ENCODE assay signal across 19 mouse cellular contexts in genomic region chr11:56013510-56014057, GRCm38 (mm10). TPM values are rescaled to one million over a fixed set of nuclear protein-coding genes. Genes with fewer than 3 reads are reported as not detected.
A peak's percentile ranks its signal among the peaks of the same experiment; 100 is the strongest.
DNase-seq lines count a peak whose midpoint lies in the region; ATAC-seq and TF ChIP-seq lines count a peak whose summit lies in the region.
"Had no signal": no experiment of that assay in that cellular context is flagged by ENCODE, and none has a peak within 500 bp of the region (broad histone marks: within the 10 kb centered on the region; RNA-seq: fewer than 3 reads in every experiment).

No protein-coding gene starts in this region.

- TF ChIP-seq POLR2A in limb, embryonic 14.5 days (IDR thresholded peaks at IDR 0.05; ENCODE audit: borderline replicate concordance, extremely low read depth, insufficient read depth, insufficient read length): no peak
- no peak for TF ChIP-seq POLR2A in brain, embryonic 14.5 days (IDR thresholded peaks at IDR 0.05; ENCODE audit: borderline replicate concordance, extremely low read depth, insufficient read depth, insufficient read length, poor library complexity, severe bottlenecking)

- H3K9ac ChIP-seq in heart, postnatal 0 days (replicated peaks; ENCODE audit: low read depth, low read length): no peak overlapping the region
- H3K9ac ChIP-seq in limb, embryonic 14.5 days (ENCODE audit: low read depth, low read length, severe bottlenecking): no peak overlapping the region
- H3K9ac ChIP-seq: embryonic facial prominence, embryonic 15.5 days; liver, postnatal 0 days had no signal

- no peaks in the 10 kb centered on the region for H3K27me3 ChIP-seq in heart, postnatal 0 days (ENCODE audit: control insufficient read depth, insufficient read depth, low read length)
- no peaks in the 10 kb centered on the region for H3K27me3 ChIP-seq in limb, embryonic 14.5 days (ENCODE audit: control insufficient read depth, insufficient read depth, low read length)
- H3K27me3 ChIP-seq in limb, embryonic 10.5 days (ENCODE audit: low read depth, poor library complexity, severe bottlenecking): no peaks in the 10 kb centered on the region
- H3K27me3 ChIP-seq: embryonic facial prominence, embryonic 15.5 days had no signal

- H3K9me3 ChIP-seq in heart, postnatal 0 days (replicated peaks; ENCODE audit: control insufficient read depth, low read length): no peaks in the 10 kb centered on the region
- no peaks in the 10 kb centered on the region for H3K9me3 ChIP-seq in limb, embryonic 14.5 days (ENCODE audit: control insufficient read depth, low read length)
- H3K9me3 ChIP-seq in limb, embryonic 10.5 days (replicated peaks): no peaks in the 10 kb centered on the region
- H3K9me3 ChIP-seq: embryonic facial prominence, embryonic 15.5 days had no signal

- no peak for TF ChIP-seq EP300 in heart, postnatal 0 days (IDR thresholded peaks at IDR 0.05; ENCODE audit: low read depth)

- WGBS in heart, postnatal 0 days: 46% methylated on average over 9 of the region's 9 CpGs
- WGBS in limb, embryonic 14.5 days: 46% methylated on average over 9 of the region's 9 CpGs
- WGBS in limb, embryonic 10.5 days: 61% methylated on average over 9 of the region's 9 CpGs

- no peak for DNase-seq in heart, postnatal 0 days (ENCODE audit: low spot score)
- no peak for DNase-seq in heart, postnatal 4 days
- DNase-seq in limb, embryonic 14.5 days (ENCODE audit: low spot score): peak; percentile 3
- no peak for DNase-seq in limb, embryonic 10.5 days (ENCODE audit: low spot score)
- peak; percentile 13 for DNase-seq in NIH3T3 (ENCODE audit: low read depth)
- DNase-seq in brain, embryonic 14.5 days (ENCODE audit: low read depth): peak; percentile 40
- DNase-seq: adrenal gland, postnatal 10 days; cerebellum, adult 9-11 months; heart, postnatal 14 days; kidney, adult 11 months; liver, postnatal 0 days had no signal

- no peak overlapping the region for H3K4me2 ChIP-seq in heart, postnatal 0 days (ENCODE audit: low read depth, low read length)
- H3K4me2 ChIP-seq in limb, embryonic 14.5 days (replicated peaks; ENCODE audit: low read depth, low read length, severe bottlenecking): no peak overlapping the region
- H3K4me2 ChIP-seq: embryonic facial prominence, embryonic 15.5 days had no signal

- 0 out of 2 replicates have a peak, but pooled peaks have one; percentile 10 for TF ChIP-seq CTCF in heart, postnatal 0 days (IDR thresholded peaks at IDR 0.05; ENCODE audit: low read depth)
- TF ChIP-seq CTCF in brain, embryonic 14.5 days (IDR thresholded peaks at IDR 0.05; ENCODE audit: borderline replicate concordance, extremely low read depth, insufficient read depth, insufficient read length): no peak

- no peak overlapping the region for H3K4me3 ChIP-seq in heart, postnatal 0 days (ENCODE audit: low read depth, low read length)
- no peak overlapping the region for H3K4me3 ChIP-seq in limb, embryonic 14.5 days (replicated peaks; ENCODE audit: low read length)
- H3K4me3 ChIP-seq in limb, embryonic 10.5 days: no peak overlapping the region
- H3K4me3 ChIP-seq: embryonic facial prominence, embryonic 15.5 days had no signal

- no peak overlapping the region for H3K27ac ChIP-seq in heart, postnatal 0 days (ENCODE audit: low read depth)
- no peak overlapping the region for H3K27ac ChIP-seq in limb, embryonic 14.5 days (replicated peaks; ENCODE audit: low read depth, low read length)
- H3K27ac ChIP-seq in limb, embryonic 10.5 days: no peak overlapping the region
- H3K27ac ChIP-seq: embryonic facial prominence, embryonic 15.5 days had no signal

- ATAC-seq in heart, postnatal 0 days (ENCODE audit: insufficient read depth, low read depth): no peak
- ATAC-seq in limb, embryonic 14.5 days (ENCODE audit: low FRiP score, low read depth): no peak
- no peak for ATAC-seq in megakaryocyte, adult 5-6 weeks (ENCODE audit: poor library complexity, severe bottlenecking)
- ATAC-seq: liver, postnatal 0 days had no signal

- no peaks in the 10 kb centered on the region for H3K36me3 ChIP-seq in heart, postnatal 0 days (replicated peaks; ENCODE audit: control insufficient read depth, insufficient read depth, low read length)
- no peaks in the 10 kb centered on the region for H3K36me3 ChIP-seq in limb, embryonic 14.5 days (ENCODE audit: control insufficient read depth, insufficient read depth, low read length)
- no peaks in the 10 kb centered on the region for H3K36me3 ChIP-seq in limb, embryonic 10.5 days
- H3K36me3 ChIP-seq: embryonic facial prominence, embryonic 15.5 days had no signal

- no peaks in the 10 kb centered on the region for H3K4me1 ChIP-seq in heart, postnatal 0 days (ENCODE audit: control insufficient read depth, insufficient read depth)
- H3K4me1 ChIP-seq in limb, embryonic 14.5 days (ENCODE audit: control insufficient read depth, insufficient read depth, low read length): no peaks in the 10 kb centered on the region
- no peaks in the 10 kb centered on the region for H3K4me1 ChIP-seq in limb, embryonic 10.5 days
- H3K4me1 ChIP-seq: embryonic facial prominence, embryonic 15.5 days had no signal

RNA-seq across cellular contexts. Expression of gene Nmur2, which starts 27.2 kb away (rescaled TPM):
- total RNA-seq in heart, postnatal 0 days (2014; rRNA removed; ENCODE audit: low replicate concordance): not detected in 2 replicates
- not detected in 2 replicates for polyA plus RNA-seq in heart, postnatal 0 days (2015; fragmentation: Nextera tagmentation; extraction: Ambion mirVana)
- total RNA-seq in heart, postnatal 4 days (2021): not detected
- 0.04 TPM in 1 of 2 replicates, not detected in the other for polyA plus RNA-seq in limb, embryonic 14.5 days (2012; rRNA removed)
- polyA plus RNA-seq in limb, embryonic 14.5 days (2014; fragmentation: Nextera tagmentation; extraction: Ambion mirVana): not detected in 2 replicates
- 0.09 TPM in 1 of 2 replicates, not detected in the other for polyA plus RNA-seq in limb, embryonic 10.5 days (2016; fragmentation: Nextera tagmentation; extraction: Ambion mirVana)
- 0.24 and 0.25 TPM in 2 replicates for polyA plus RNA-seq in brain, embryonic 14.5 days (2012; rRNA removed)
- not detected in 2 replicates for total RNA-seq in megakaryocyte, adult 5-6 weeks (2015)
- total RNA-seq in megakaryocyte, adult 5-6 weeks (2017): not detected in 2 replicates
- total RNA-seq: adrenal gland, postnatal 10 days; CH12.LX; granulocyte monocyte progenitor cell, adult 5-6 weeks; heart, postnatal 14 days; left cerebral cortex, postnatal 10 days; monocyte, adult 5-6 weeks; neutrophil, adult 5-6 weeks had no signal
- polyA plus RNA-seq: liver, postnatal 0 days; spleen, adult 2 months had no signal

Comparison
In these comparisons a context has a peak if more than half of its experiments do, and no peak if none do; other contexts are left out.
1. DNase-seq: peak in limb, embryonic 14.5 days (single experiment), NIH3T3 (single experiment) and brain, embryonic 14.5 days (single experiment); none in heart, postnatal 0 days (single experiment), heart, postnatal 4 days (single experiment) and limb, embryonic 10.5 days (single experiment).